Mouse (Mus musculus): ENCODE results near the gene Hhipl1. TPM values are rescaled to one million over a fixed set of nuclear protein-coding genes. Genes with fewer than 3 reads are reported as not detected.

The Hhipl1 gene
- polyA plus RNA-seq, 1 experiment = 0.76 TPM

- WGBS = 8% methylated on average over 21 of the region's 21 CpGs
- H3K36me3 ChIP-seq (ENCODE audit: control insufficient read depth, insufficient read depth, low read length) = no peaks in the 10 kb centered on the region
- no peaks in the 10 kb centered on the region for H3K27me3 ChIP-seq (ENCODE audit: control insufficient read depth, insufficient read depth, low read length)
- peaks cover 22% of the 10 kb centered on the region for H3K4me1 ChIP-seq (ENCODE audit: control insufficient read depth, insufficient read depth, insufficient read length, low read length)
- H3K27ac ChIP-seq (ENCODE audit: insufficient read depth, low read depth, low read length) = peak overlapping the region; percentile 74
- TF ChIP-seq POLR2A (IDR thresholded peaks at IDR 0.05; ENCODE audit: low read depth, low read length) (no peak), CTCF (IDR thresholded peaks at IDR 0.05; ENCODE audit: extremely low read depth, insufficient read length, insufficient replicate concordance, low read depth, low read length) (no peak)
- peak overlapping the region; percentile 78 for H3K4me3 ChIP-seq (ENCODE audit: low read depth, low read length)
Measured at GRCm38 (mm10) chr12:108273466-108274312, 32.4 kb upstream of the Hhipl1 start.

- under 1% methylated on average over 35 of the region's 35 CpGs for WGBS
- Histone ChIP-seq H3K4me3 (ENCODE audit: low read depth, low read length) (peak overlapping the region; percentile 78), H3K4me1 (ENCODE audit: control insufficient read depth, insufficient read depth, insufficient read length, low read length) (peaks cover 17% of the 10 kb centered on the region), H3K27me3 (ENCODE audit: control insufficient read depth, insufficient read depth, low read length) (no peaks in the 10 kb centered on the region), H3K27ac (ENCODE audit: insufficient read depth, low read depth, low read length) (peak overlapping the region; percentile 74), H3K36me3 (ENCODE audit: control insufficient read depth, insufficient read depth, low read length) (no peaks in the 10 kb centered on the region)
- TF ChIP-seq CTCF (IDR thresholded peaks at IDR 0.05; ENCODE audit: extremely low read depth, insufficient read length, insufficient replicate concordance, low read depth, low read length) = no peak
- TF ChIP-seq POLR2A (IDR thresholded peaks at IDR 0.05; ENCODE audit: low read depth, low read length) = no peak
Measured at GRCm38 (mm10) chr12:108274313-108274595, 31.8 kb upstream of the Hhipl1 start.

GRCm38 (mm10) chr12:108274661-108275507, 31.2 kb upstream of the Hhipl1 start, which contains the start of gene Ccdc85c:
Gene Ccdc85c, minus strand, starts transcription at chr12:108275425.
- peak within 1 kb of the TSS; percentile 78 for H3K4me3 ChIP-seq (ENCODE audit: low read depth, low read length)
- H3K36me3 ChIP-seq (ENCODE audit: control insufficient read depth, insufficient read depth, low read length) = no peaks in the 10 kb centered on the region
- H3K27me3 ChIP-seq (ENCODE audit: control insufficient read depth, insufficient read depth, low read length) = no peaks in the 10 kb centered on the region
- H3K27ac ChIP-seq (ENCODE audit: insufficient read depth, low read depth, low read length) = peak within 1 kb of the TSS; percentile 74
- peaks cover 10% of the 10 kb centered on the region for H3K4me1 ChIP-seq (ENCODE audit: control insufficient read depth, insufficient read depth, insufficient read length, low read length)
- no peak for TF ChIP-seq CTCF (IDR thresholded peaks at IDR 0.05; ENCODE audit: extremely low read depth, insufficient read length, insufficient replicate concordance, low read depth, low read length)
- TF ChIP-seq POLR2A (IDR thresholded peaks at IDR 0.05; ENCODE audit: low read depth, low read length) = peak; percentile 39; the same call in 1 of the 2 replicates
- under 1% methylated on average over 106 of the region's 120 CpGs for WGBS

- Histone ChIP-seq H3K4me1 (ENCODE audit: control insufficient read depth, insufficient read depth, insufficient read length, low read length) (peaks cover 7% of the 10 kb centered on the region), H3K27me3 (ENCODE audit: control insufficient read depth, insufficient read depth, low read length) (no peaks in the 10 kb centered on the region), H3K27ac (ENCODE audit: insufficient read depth, low read depth, low read length) (no peak overlapping the region), H3K4me3 (ENCODE audit: low read depth, low read length) (peak overlapping the region; percentile 64), H3K36me3 (ENCODE audit: control insufficient read depth, insufficient read depth, low read length) (no peaks in the 10 kb centered on the region)
- no peak; the same call in 1 of the 2 replicates for TF ChIP-seq POLR2A (IDR thresholded peaks at IDR 0.05; ENCODE audit: low read depth, low read length)
- 1% methylated on average over 37 of the region's 37 CpGs for WGBS
Measured at GRCm38 (mm10) chr12:108275508-108275890, 30.6 kb upstream of the Hhipl1 start.

GRCm38 (mm10) chr12:108275920-108276822, 29.9 kb upstream of the Hhipl1 start:
- 0 out of 2 replicates have a peak, but pooled peaks have one; percentile 0 for TF ChIP-seq POLR2A (IDR thresholded peaks at IDR 0.05; ENCODE audit: low read depth, low read length)
- no peak for TF ChIP-seq CTCF (IDR thresholded peaks at IDR 0.05; ENCODE audit: extremely low read depth, insufficient read length, insufficient replicate concordance, low read depth, low read length)
- Histone ChIP-seq H3K4me3 (ENCODE audit: low read depth, low read length) (peak overlapping the region; percentile 64), H3K27ac (ENCODE audit: insufficient read depth, low read depth, low read length) (no peak overlapping the region), H3K36me3 (ENCODE audit: control insufficient read depth, insufficient read depth, low read length) (no peaks in the 10 kb centered on the region), H3K27me3 (ENCODE audit: control insufficient read depth, insufficient read depth, low read length) (no peaks in the 10 kb centered on the region), H3K4me1 (ENCODE audit: control insufficient read depth, insufficient read depth, insufficient read length, low read length) (peaks cover 6% of the 10 kb centered on the region)
- 2% methylated on average over 47 of the region's 47 CpGs for WGBS

- no peaks in the 10 kb centered on the region for H3K27me3 ChIP-seq (ENCODE audit: control insufficient read depth, insufficient read depth, low read length)
- TF ChIP-seq CTCF (IDR thresholded peaks at IDR 0.05; ENCODE audit: extremely low read depth, insufficient read length, insufficient replicate concordance, low read depth, low read length) = no peak
- TF ChIP-seq POLR2A (IDR thresholded peaks at IDR 0.05; ENCODE audit: low read depth, low read length) = no peak
- peaks cover 2% of the 10 kb centered on the region for H3K4me1 ChIP-seq (ENCODE audit: control insufficient read depth, insufficient read depth, insufficient read length, low read length)
- 77% methylated on average over 12 of the region's 12 CpGs for WGBS
- H3K36me3 ChIP-seq (ENCODE audit: control insufficient read depth, insufficient read depth, low read length) = no peaks in the 10 kb centered on the region
- H3K4me3 ChIP-seq (ENCODE audit: low read depth, low read length) = no peak overlapping the region
- H3K27ac ChIP-seq (ENCODE audit: insufficient read depth, low read depth, low read length) = no peak overlapping the region
Measured at GRCm38 (mm10) chr12:108277341-108277841, 28.7 kb upstream of the Hhipl1 start.
